Mouse (Mus musculus) layer of hippocampus, postnatal 14 days (tissue): ENCODE results near the gene Mycbp2. TPM values are rescaled to one million over a fixed set of nuclear protein-coding genes. Genes with fewer than 3 reads are reported as not detected.
A peak's percentile ranks its signal among the peaks of the same experiment; 100 is the strongest.

Source experiments
- DNase-seq, 2 experiments: peaks; one replicate each; pipeline ENCODE4 v3.0.0; 2021 to 2022; ENCODE audit warnings: low spot score in 2 of 2, mixed read lengths in 1 of 2
- total RNA-seq, 2 experiments: library from RNA; stranded (reverse); gene quantifications; 2 replicates each; pipeline ENCODE4 v1.2.3; 2021

Mycbp2 gene
- total RNA-seq, 2 experiments from 2014 or later: 148 to 157 TPM

DNA sequence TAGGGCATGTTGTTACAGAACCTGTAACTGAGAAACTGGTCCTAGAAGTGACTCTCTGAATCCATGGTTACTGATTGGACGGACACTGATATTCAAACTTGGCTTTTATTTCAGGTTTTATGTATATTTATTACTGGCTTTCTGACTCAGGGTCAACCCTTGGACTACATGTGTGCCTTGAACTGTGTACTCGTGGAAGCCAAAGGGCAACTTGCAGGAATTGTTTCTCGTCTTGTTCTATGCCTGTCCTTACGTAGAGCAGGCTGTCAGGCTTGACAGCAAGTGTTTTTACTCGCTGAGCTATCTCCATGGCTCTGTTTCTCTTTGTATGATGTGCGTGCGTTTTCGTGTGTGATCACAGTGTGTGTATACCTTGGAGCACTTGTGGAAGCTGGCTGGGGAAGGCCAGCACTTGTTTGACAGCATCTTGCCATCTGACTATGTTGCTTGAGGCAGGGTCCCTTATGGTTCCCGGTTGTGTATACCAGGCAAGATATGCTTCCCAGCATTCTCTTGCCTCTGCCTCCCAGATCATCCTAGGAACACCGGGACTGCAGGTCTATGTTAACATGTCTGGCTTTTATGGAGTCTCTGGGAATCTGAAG is 243.8 kb downstream of the Mycbp2 start:
- no peak for DNase-seq

- DNase-seq: no peak
Observed at GRCm38 (mm10) chr14:103102246-103102645, 244.4 kb downstream of the Mycbp2 start.

DNA sequence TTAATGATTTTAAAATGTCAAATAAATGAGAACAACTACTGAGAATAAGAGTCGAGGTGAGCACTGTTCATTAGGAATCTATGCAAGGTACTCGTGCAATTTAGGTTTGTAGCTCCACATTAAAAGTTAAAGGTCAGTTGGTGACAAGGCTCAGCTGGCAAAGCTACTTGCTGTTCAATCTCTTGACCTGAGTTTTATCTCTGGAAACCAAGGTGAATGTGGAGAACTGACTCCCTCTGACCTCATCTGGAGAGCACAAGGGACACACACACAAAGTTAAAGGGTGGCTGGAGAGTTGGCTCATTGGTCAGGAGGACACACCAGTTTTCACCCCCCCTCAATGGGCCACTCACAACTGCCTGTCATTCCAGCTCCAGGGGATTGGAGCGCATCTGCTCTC is 245.4 kb downstream of the Mycbp2 start:
- no peak for DNase-seq

GRCm38 (mm10) chr14:103100296-103100695 is 246.3 kb downstream of the Mycbp2 start:
- DNase-seq: no peak

GRCm38 (mm10) chr14:103099238-103099933 is 247.2 kb downstream of the Mycbp2 start, which contains the start of gene Fbxl3:
Fbxl3 (minus strand) TSS chr14:103099566.
- DNase-seq: peak; percentile 80

- peak; percentile 72 to 77 for DNase-seq
Observed at GRCm38 (mm10) chr14:103098587-103099235, 247.9 kb downstream of the Mycbp2 start.

DNA sequence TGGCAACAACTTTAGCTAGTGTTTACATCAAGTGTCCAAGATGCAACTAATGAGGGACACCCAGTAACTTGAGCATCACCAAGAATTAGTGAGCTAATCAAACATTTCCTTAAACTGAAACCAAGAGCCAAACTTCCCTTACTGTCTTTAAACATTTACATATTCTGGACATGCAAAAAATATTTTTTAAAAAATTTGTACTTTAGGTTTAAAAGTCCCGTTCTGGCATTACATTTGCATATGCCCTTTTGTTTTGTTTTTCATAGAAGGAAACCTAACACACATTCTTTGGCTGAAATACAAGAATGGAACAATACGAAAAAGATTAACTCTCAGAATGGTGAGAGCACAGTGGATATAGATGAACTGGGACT is 248.4 kb downstream of the Mycbp2 start:
- DNase-seq: no peak

- no peak for DNase-seq
Observed at GRCm38 (mm10) chr14:103096621-103097020, 250.0 kb downstream of the Mycbp2 start.

- DNase-seq: no peak
Observed at GRCm38 (mm10) chr14:103095826-103096225, 250.8 kb downstream of the Mycbp2 start.

GRCm38 (mm10) chr14:103095036-103095435 is 251.6 kb downstream of the Mycbp2 start:
- no peak for DNase-seq

DNA sequence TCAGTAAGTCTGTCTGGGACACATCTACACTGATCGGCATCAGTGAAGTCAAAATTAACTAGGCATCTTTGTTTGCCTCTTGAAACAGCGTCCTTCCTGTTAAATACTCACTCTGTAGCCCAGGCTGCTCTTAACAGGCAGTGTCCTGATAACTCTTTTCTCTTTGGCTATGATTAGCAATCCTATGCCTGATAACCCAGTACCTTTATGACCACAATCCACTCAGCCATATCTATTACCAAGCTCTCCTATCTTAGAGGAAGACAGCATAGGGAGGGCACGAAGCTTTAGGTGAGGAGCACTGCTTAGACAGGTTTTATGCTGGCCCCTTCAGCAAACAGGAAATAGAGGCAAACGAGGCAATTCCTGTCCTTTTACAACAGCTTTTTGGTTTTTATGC is 252.9 kb downstream of the Mycbp2 start:
- DNase-seq: no peak

GRCm38 (mm10) chr14:103093236-103093635 is 253.4 kb downstream of the Mycbp2 start:
- no peak for DNase-seq

- peak in 1 of 2 experiments; percentile 58 for DNase-seq
Observed at GRCm38 (mm10) chr14:103088624-103089023, 258.0 kb downstream of the Mycbp2 start.

DNA sequence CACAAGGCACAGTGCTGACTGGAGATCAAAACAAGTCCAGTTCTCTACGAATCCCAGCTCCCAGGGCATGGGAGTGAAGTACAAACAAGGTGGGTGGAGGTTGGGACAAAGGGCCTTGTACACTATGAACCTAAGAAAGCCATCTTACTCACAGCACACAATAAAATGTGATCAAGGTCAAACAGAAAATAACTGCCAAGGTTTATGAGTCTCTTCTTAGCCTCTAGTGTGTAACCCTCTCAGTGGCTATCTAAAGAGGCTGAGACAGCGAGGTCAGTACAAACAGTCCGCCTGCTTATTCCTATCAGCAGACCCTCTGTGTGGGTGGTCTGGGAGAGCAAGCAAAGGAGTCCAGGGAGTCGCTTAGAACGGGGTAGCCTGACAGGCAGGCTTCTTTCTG is 258.8 kb downstream of the Mycbp2 start:
- no peak for DNase-seq

- DNase-seq: no peak
Observed at GRCm38 (mm10) chr14:103086671-103087324, 259.8 kb downstream of the Mycbp2 start.

DNA sequence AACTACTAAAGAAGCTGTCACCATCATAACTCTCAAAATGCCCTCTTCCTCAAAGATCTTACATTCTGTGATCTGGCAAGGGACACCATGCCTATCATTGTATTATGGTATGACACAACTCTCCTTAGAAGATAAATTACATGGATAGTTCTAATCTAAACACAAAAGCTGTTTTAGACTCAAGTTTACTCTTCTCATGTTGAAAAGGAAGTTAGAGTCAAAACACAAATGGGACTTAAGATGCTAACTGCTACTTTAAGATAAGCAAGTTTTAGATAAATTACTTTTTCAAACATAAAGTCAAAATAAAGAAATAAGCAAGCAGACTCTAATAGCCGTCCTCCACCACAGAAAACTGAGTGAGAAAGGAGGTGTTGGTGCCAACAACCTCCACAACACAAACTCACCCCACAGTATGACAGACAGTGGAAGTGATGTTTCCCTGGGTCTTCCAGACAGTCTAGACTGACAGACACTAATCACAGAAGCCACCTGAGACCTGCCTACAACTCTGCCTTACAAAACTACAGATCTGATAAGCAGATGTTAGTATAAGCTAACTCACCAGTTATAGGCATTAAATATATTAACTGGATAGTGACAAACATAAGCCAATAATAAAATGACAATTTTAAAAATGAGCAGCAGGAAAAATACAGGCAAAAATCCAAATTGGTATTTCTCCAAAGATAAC is 260.6 kb downstream of the Mycbp2 start:
- no peak for DNase-seq

- peak in 1 of 2 experiments; percentile 29 for DNase-seq
Observed at GRCm38 (mm10) chr14:103079209-103079977, 267.2 kb downstream of the Mycbp2 start.

DNA sequence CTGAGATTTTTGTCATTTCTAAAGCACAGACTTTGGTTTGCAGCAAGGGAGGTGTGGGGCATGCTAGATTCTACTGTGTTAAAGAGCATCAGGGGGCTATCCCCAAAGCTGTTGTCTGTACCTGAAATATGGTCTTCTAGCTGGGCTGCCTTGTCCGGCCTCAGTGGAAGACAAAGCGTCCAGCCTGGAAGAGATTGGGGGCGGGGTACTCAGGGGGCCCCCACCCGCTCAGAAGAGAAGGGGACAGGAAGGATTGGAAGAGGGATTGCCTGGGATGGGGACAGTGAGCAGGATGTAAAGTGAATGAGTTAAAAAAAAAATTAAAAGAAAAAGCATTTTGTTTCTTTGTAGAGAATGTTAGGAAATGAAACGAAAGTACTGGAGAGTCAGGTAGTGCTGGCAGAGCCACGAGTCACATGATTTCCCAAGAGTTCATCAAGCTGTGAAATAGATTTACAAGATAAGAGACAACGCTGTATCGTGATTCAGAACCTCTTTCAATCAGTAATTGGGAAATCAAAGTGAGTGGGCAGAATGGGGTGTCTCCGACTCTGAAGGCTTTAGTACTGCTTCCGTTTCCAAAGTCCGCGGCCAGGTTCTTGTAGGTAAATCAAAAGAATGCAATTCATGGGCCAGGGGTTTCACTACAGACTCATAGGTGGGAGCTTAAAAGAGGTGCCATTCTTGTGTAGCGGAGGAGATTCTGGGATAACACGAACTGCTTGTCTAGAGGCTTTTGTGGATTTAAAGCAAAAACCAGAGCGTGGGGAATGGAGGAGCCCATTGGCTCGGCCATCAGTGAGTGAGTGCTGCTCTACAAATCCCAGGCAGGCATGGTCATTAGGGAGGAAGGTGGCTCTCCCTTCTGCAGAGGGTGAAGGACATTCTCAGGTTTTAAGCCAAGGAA is 268.4 kb downstream of the Mycbp2 start:
- DNase-seq: no peak

GRCm38 (mm10) chr14:103077272-103078005 is 269.2 kb downstream of the Mycbp2 start:
- DNase-seq: no peak
